Mouse (Mus musculus): ENCODE data around the gene Plk4.
"Not testable (repeated sequence)": the region's sequence is repeated elsewhere in the genome, so short reads cannot be mapped to it uniquely, and the experiment has no call there.

The Plk4 gene

GRCm38 (mm10) chr3:40799530-40800372 is at the start of gene Plk4:
Gene Plk4, plus strand, starts transcription at chr3:40800019.
- peak; percentile 96 for DNase-seq

GRCm38 (mm10) chr3:40760746-40761145 is 39.1 kb upstream of the Plk4 start:
- DNase-seq, result no peak

- no peak for DNase-seq
Observed at GRCm38 (mm10) chr3:40761312-40761711, 38.5 kb upstream of the Plk4 start.

DNA sequence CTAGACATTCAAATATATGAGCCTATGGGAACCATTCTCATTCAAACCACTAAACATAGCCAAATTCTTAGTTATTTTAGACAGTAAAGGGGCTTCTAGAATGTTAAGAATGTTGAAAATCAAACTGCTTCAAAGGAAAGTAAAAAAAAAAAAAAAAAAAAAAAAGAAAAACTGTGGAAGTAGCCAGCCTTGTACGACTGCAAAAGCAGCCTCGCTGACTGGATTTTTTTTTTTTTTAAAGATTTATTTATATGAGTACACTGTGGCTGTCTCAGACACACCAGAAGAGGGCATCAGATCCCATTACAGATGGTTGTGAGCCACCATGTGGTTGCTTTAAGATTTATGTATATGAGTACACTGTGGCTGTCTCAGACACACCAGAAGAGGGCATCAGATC is 6.0 kb upstream of the Plk4 start:
- no peak for DNase-seq

GRCm38 (mm10) chr3:40798054-40798453 is 1.8 kb upstream of the Plk4 start:
- no peak for DNase-seq

DNA sequence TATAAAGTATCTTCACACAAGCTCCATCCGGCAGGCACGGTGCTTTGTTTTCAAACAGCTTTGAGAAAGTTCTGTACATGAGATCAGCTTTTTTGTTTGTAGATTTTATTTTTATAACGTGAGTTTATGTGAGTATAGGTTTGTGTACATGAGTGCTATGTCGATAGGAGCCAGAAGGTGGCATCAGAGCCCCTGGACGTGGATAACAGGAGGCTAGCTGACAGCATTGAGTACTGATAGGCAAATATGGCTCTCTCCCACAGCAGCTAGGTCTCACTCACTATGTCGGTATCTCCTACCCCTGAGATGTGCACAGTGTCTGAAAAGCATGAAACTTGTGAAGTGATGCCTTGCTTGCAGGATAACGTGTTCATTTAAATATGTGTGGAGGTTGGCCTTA is 1.3 kb upstream of the Plk4 start:
- DNase-seq, result peak; percentile 21

- peak; percentile 21 for DNase-seq
Observed at GRCm38 (mm10) chr3:40800373-40800823, 579 bp downstream of the Plk4 start.

DNA sequence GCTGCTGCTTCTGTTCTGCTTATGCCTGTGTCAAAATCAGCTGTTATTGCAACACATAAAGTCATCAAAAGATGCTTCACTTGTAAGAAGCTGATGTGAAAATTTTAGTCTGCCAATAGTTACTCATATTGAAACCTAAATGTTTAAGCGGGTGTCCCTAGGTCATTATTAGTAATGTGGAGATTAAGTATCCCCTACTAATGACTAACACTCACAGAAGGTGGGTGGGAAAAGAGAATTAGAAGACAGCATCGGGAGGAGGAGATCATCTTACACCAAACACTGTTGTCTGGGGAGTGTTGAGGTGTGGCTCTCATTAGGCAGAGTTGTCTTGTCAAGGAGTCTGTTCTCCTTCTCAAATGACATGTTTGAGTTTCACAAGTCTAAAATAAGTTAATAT is 7.1 kb downstream of the Plk4 start:
- no peak for DNase-seq

DNA sequence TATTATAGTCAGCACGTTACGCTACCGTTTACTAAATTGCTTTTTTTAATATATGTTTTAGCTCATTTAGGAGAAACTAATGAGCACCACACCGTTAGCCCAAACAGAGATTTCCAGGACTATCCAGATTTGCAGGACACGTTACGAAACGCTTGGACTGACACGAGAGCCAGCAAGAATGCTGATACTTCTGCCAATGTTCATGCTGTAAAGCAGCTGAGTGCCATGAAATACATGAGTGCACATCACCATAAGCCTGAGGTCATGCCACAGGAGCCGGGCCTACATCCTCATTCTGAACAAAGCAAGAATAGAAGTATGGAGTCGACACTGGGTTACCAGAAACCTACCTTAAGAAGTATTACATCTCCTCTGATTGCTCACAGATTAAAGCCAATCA is 8.9 kb downstream of the Plk4 start:
- no peak for DNase-seq

GRCm38 (mm10) chr3:40809894-40810293 is 10.1 kb downstream of the Plk4 start:
- DNase-seq, result no peak

DNA sequence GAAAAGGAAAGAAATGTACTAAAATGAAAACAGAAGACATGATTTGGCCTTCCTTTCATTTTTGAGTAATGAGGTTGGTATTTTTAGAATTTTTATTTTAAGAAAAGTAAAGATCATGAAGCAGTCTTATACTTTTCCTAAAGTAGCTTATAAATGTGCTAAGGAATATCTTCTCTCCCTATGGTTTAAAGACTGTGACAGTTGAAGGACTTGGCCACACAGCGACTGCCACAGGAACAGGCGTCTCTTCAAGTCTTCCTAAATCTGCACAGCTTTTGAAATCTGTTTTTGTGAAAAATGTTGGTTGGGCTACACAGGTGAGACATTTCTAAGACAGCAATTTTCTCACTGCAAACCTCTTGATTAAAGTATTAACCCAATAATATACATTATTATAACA is 13.5 kb downstream of the Plk4 start:
- no peak for DNase-seq

- DNase-seq, result not testable (repeated sequence)
Observed at GRCm38 (mm10) chr3:40845521-40845920, 45.7 kb downstream of the Plk4 start.

DNA sequence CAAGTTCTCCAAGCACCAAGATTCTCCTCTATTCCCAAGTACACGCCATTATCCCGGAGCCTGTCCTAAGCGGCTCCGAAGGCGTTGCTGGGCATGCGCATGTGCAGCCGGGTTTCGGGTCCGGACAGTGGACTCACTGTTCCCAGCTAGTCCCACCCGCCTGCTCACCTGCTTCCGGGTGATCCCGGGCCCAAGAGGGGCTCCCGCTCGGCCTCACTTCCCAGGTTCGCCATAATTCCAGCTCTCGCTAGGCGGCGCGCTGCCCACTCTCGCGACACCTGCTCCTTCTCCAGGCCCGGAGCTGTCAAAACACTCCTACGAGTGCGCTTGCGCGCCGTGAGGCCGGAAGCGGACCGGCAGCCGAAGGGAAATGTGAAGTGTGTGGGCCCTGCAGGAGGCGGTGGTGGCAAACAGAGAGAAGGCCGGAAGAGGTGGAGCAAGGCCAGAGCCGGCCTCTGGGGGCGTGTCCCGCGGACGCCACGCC is 46.7 kb downstream of the Plk4 start, which contains the start of gene Mfsd8:
Mfsd8 (minus strand) TSS at position 414 of the 484 bp plus-strand sequence.
- peak; percentile 99 for DNase-seq

GRCm38 (mm10) chr3:40846957-40847017 is 47.0 kb downstream of the Plk4 start, which contains the start of gene Abhd18:
Gene Abhd18, plus strand, starts transcription at chr3:40846970.
- not testable (repeated sequence) for DNase-seq

- DNase-seq, result not testable (repeated sequence)
Observed at GRCm38 (mm10) chr3:40847018-40847417, 47.2 kb downstream of the Plk4 start.

GRCm38 (mm10) chr3:40847936-40848335 is 48.1 kb downstream of the Plk4 start:
- DNase-seq, result not testable (repeated sequence)

DNA sequence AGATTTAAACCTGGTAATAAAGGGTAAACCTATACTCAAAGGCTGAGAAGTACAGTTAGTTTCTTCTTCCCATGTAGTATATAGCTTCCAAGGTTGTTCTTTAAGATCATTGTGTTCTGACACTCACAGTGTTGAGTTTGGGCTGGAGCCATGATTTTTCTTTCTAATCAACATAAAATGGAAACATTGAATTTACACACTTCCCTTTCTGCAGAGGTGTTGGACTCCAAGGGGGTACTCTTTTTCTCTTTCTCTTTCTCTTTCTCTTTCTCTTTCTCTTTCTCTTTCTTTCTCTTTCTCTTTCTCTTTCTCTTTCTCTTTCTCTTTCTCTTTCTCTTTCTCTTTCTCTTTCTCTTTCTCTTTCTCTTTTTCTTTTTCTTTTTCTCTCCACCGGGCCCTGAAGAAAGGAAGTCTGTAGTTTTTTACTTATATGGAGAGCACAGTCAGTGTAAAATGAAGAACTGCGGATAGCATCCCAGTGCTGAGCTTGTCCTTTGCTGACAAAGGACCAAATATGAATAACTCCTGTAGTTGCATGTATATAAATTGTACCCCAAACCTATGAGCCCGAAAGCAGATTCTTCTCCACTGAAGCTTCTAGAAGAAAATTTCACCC is 53.4 kb downstream of the Plk4 start:
- not testable (repeated sequence) for DNase-seq
